Mouse (Mus musculus) right cerebral cortex, postnatal 4 days (tissue): ENCODE data around the gene Insl3.
A peak's percentile ranks its signal among the peaks of the same experiment; 100 is the strongest.
"Not testable (repeated sequence)": the region's sequence is repeated elsewhere in the genome, so short reads cannot be mapped to it uniquely, and the experiment has no call there.

Experiments
- DNase-seq: peaks from one replicate; pipeline ENCODE4 v3.0.0-alpha.2; 2022

Insl3 gene

GRCm38 (mm10) chr8:71711574-71711973, 22.6 kb downstream of the Insl3 start:
- no peak for DNase-seq

- no peak for DNase-seq
Measured at GRCm38 (mm10) chr8:71715531-71715930, 26.5 kb downstream of the Insl3 start.

DNA sequence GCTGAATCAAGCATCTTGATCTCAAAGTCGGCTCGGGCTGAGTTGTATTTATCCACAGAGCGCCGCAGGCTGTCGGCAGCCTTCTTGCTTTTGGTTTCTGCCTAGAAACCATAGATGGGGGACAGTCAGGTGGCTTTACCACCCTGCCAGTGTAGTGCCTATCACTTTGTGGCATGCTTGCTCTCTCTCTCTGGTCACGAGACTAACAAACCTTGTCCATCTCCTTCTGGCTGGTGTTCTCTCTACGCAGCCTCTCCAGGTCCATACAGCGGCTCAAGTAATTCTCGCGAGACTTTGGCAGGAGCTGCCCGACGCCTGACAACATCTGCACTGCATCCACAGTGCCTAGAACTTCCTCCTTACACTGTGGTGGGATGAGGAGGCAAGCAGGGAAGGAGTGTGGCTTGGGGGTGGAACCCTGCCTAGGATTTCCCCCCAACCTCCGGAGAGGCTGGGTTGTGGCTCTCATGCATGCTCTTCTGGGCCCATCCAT, 27.6 kb downstream of the Insl3 start:
- DNase-seq = no peak

GRCm38 (mm10) chr8:71717096-71717495, 28.1 kb downstream of the Insl3 start:
- no peak for DNase-seq

DNA sequence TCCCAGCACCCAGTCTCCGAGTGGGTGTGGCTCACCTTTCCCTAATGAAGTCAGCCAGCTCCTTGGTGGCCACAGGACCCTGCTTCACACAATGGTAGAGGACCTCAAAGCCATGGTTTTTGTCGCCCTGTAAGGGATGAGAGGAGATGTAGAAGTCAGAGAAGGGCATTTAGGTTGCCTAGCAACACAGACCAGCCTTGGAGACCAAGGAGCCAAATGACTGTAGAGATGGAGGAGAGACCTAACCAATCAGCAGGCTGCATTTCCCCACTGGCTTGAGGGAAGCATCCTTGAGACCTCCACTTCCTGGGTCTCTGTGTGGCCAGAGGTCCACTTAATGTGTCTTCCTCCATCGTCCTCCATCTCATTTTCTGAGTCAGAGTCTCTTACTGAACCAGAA, 29.2 kb downstream of the Insl3 start:
- DNase-seq = no peak

GRCm38 (mm10) chr8:71719218-71719617, 30.2 kb downstream of the Insl3 start:
- DNase-seq = peak; percentile 71

GRCm38 (mm10) chr8:71719928-71720457, 31.0 kb downstream of the Insl3 start:
- DNase-seq = peak; percentile 84

DNA sequence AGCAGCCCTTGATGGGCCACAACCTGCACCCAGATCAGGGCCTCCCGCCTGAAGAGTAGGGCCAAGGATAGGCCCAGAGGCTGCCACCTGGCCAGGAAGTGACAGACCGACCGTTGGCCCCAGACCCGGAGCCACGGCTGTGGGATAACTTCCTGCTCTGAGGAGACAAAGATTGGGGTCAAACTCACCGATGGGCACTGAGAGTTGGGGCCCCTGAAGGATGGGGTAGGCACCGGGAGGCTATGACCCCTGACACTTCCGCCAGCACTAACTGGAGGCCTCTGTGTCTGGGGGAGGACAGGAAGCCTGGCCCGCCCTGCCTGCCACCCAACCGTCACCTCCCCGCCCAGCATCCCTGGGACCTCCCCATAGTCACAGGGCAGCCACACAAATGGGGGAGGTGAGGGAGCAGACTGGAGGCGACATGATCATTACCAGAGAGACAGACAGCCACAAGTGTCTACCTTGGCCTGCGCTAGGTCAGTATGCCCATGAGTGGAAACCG, 34.1 kb downstream of the Insl3 start:
- DNase-seq = no peak

- DNase-seq = no peak
Measured at GRCm38 (mm10) chr8:71724389-71724788, 35.4 kb downstream of the Insl3 start.

- peak; percentile 84 for DNase-seq
Measured at GRCm38 (mm10) chr8:71725122-71725924, 36.3 kb downstream of the Insl3 start, which contains the start of gene Fcho1. Fcho1 (minus strand) TSS chr8:71725716.

- DNase-seq = peak; percentile 73
Measured at GRCm38 (mm10) chr8:71728240-71728785, 39.3 kb downstream of the Insl3 start.

DNA sequence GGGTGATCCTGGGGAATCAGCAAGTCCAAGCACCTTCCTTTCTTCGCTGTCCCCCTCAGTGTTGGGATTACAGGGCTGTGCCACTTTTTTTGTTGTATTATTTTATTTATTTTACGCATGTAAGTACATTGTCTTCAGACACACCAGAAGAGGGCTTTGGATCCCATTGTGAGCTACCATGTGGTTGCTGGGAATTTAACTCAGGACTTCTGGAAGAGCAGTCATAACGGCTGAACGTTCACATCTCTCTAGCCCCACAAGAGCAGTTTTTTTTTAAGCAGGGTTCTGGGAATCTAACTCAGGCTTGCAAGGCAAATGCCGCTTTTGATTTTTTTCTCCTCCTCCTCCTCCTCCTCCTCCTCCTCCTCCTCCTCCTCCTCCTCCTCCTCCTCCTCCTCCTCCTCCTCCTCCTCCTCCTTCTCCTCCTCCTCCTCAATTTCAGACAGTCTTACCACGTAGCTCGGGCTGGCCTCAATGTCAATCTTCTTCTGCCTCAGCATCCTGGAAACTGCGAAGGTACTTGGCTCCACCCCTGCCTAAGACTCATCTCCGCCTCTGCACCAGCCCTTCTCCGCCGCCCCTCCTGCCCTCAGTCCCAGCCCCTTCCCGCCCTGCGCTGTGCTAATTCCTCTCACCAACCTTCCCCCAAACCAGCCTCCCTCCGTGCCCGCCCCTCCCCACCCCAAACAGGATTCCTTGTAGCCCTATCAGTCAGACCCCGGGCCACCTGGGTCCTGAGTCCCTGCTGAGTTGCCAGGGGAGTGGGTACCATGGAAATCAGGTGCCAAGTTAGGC, 40.0 kb downstream of the Insl3 start:
- no peak for DNase-seq

DNA sequence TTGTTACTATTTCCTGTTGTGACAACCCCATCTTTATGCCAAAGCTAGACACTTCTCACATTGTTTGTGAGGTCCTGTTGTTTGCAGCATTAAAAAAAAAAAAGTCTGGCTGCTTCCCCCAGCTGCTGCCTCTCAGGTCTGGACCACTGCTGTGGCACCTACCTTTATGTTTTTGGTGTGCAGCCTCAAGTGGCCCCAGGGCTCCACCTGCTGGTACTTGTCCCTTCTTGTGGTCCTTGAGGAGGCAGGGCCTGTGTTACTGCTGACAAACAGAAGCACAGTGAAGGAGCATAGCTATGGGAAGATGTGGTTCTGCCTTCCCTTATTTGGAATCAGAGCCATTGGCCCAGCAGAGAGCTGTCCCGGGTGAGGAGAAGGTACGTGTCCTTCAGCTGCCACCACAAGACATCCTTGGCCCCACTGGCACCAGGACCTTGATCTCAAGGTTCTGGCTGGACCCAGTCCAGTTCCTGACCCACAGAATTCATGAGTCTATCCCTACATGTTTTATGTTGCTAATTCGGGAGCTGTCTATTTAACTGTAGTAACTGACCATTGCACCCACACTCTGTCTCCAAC, 42.7 kb downstream of the Insl3 start:
- DNase-seq = no peak

DNA sequence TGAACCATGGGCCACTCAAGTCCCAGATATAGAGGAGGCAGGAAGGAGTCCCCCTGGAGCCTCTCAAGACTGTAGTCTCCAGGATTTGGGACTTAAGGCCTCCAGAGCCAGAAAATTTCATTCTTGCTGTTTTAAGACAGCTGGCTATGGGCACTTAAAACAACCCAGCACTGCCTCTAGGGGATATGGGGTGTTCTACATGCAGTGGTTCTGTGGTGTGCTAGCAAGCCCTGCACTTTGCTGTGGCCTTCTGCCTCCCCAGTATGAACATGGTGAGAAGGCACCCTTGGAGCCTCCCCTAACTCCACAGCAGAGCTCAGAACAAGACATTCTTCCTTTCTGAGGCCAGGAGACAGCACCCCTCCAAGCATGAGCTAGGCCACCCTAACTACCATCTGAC, 49.3 kb downstream of the Insl3 start:
- DNase-seq = not testable (repeated sequence)
